Mouse (Mus musculus) effector memory CD4-positive, alpha-beta T cell, adult 5 months (primary cell): ENCODE measurements around the gene Psd4. TPM values are rescaled to one million over a fixed set of nuclear protein-coding genes. Genes with fewer than 3 reads are reported as not detected.

Experiments used
- polyA plus RNA-seq: library from polyadenylated mRNA; unstranded; fragments of 100-300 nt; shearing (Covaris generic); gene quantifications from one replicate; pipeline ENCODE4 v1.2.1, GENCODE M21; 2017

Psd4 gene
- polyA plus RNA-seq: 105 TPM

GRCm38 (mm10) chr2:24367030-24367894 is at the start of gene Psd4:
TSS of gene Psd4 (plus strand) at chr2:24367580.

DNA sequence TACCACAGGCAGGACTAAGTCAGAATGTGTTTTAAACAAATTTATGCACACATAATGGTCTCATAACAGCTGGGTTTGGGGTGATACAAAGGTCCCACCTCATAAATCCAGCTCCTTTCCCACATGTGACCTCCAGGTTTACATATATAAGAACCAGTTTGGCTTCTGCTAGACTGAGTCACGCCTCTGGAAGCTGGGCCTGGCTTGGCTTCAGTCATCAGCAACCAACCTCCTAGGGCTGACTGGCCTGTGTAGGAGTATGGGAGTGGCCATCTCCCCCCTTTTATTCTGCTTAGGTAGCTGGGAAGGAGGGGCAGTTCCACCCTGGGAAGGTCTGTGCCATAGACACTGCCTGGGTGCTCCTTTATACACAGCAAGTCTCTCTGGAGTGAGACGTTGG is 30.8 kb upstream of the Psd4 start, which contains the start of gene Il1rn:
Gene Il1rn, plus strand, starts transcription at position 309 of the 400 bp plus-strand sequence.

Other genes starting within 250 kb of the Psd4 start
- gene Il1f8, start 214.4 kb upstream of the Psd4 start, polyA plus RNA-seq: not detected
- gene Il1f9, start 181.1 kb upstream of the Psd4 start, polyA plus RNA-seq: not detected
- gene Il1f6, start 152.2 kb upstream of the Psd4 start, polyA plus RNA-seq: not detected
- not detected for gene Il1f5, start 90.6 kb upstream of the Psd4 start, polyA plus RNA-seq
- gene Il1f10, start 76.4 kb upstream of the Psd4 start, polyA plus RNA-seq: not detected
- 0.60 TPM for gene Il1rn, start 30.7 kb upstream of the Psd4 start, polyA plus RNA-seq
- 0.11 TPM for gene Pax8, start 108.0 kb downstream of the Psd4 start, polyA plus RNA-seq